Comparison of ENCODE assay signal across 23 mouse cellular contexts in genomic region chr2:79569663-79570062, GRCm38 (mm10).
DNase-seq lines count a peak whose midpoint lies in the region; ATAC-seq lines count a peak whose summit lies in the region.
"Had no signal": no experiment of that assay in that cellular context is flagged by ENCODE, and none has a peak within 500 bp of the region (broad histone marks: within the 10 kb centered on the region; RNA-seq: fewer than 3 reads in every experiment).

No protein-coding gene starts in this region.

- no peak overlapping the region for H3K4me3 ChIP-seq in heart, embryonic 15.5 days
- H3K4me3 ChIP-seq: forebrain, embryonic 10.5 days; hindbrain, embryonic 15.5 days; intestine, embryonic 15.5 days; left cerebral cortex, adult 2 months; limb, embryonic 10.5 days; midbrain, embryonic 13.5 days; stomach, embryonic 15.5 days had no signal

- no peaks in the 10 kb centered on the region for H3K27me3 ChIP-seq in heart, embryonic 15.5 days
- H3K27me3 ChIP-seq: CH12.LX; hindbrain, embryonic 15.5 days; intestine, embryonic 15.5 days; midbrain, embryonic 13.5 days; stomach, embryonic 15.5 days had no signal

- intact Hi-C loops in heart, postnatal 10 days (cut with DNase I): no loop called here
- intact Hi-C loops in left cerebral cortex, postnatal 4 days (cut with DNase I): no loop called here

- H3K9ac ChIP-seq in heart, embryonic 15.5 days: no peak overlapping the region
- H3K9ac ChIP-seq: hindbrain, embryonic 15.5 days; intestine, embryonic 15.5 days; liver, postnatal 0 days; midbrain, embryonic 13.5 days; stomach, embryonic 15.5 days had no signal

- peaks cover 36% of the 10 kb centered on the region for H3K4me1 ChIP-seq in heart, embryonic 15.5 days (replicated peaks)
- H3K4me1 ChIP-seq: hindbrain, embryonic 15.5 days; limb, embryonic 10.5 days; stomach, embryonic 15.5 days had no signal

- no peak for DNase-seq in frontal cortex, adult 2 months (ENCODE audit: extremely low spot score in 1 of 2, low spot score in 1 of 2)
- DNase-seq in heart, adult 8-10 months (ENCODE audit: low spot score): no peak
- DNase-seq in cerebellum, postnatal 10 days: peak; percentile 49 to 51
- DNase-seq in heart, postnatal 10 days: peak; percentile 38 to 42
- no peak for DNase-seq in left cerebral cortex, postnatal 4 days
- DNase-seq in c-Kit-positive CD71-positive TER-119-positive erythroid progenitor cells, embryonic 14.5 days (ENCODE audit: low spot score): no peak
- DNase-seq: adrenal gland, postnatal 36 days; embryo, embryonic 11 days; gastrocnemius, postnatal 10 days; kidney, postnatal 36 days; liver, postnatal 0 days; lung, postnatal 14 days; thymus, adult 2 months had no signal

- H3K9me3 ChIP-seq in heart, embryonic 15.5 days (replicated peaks): no peaks in the 10 kb centered on the region
- H3K9me3 ChIP-seq: forebrain, embryonic 10.5 days; hindbrain, embryonic 15.5 days; intestine, embryonic 15.5 days; limb, embryonic 10.5 days; midbrain, embryonic 13.5 days; stomach, embryonic 15.5 days had no signal

- H3K36me3 ChIP-seq in heart, embryonic 15.5 days: no peaks in the 10 kb centered on the region
- H3K36me3 ChIP-seq: forebrain, embryonic 10.5 days; hindbrain, embryonic 15.5 days; intestine, embryonic 15.5 days; limb, embryonic 10.5 days; midbrain, embryonic 13.5 days; stomach, embryonic 15.5 days had no signal

- ATAC-seq in frontal cortex, adult (ENCODE audit: low TSS enrichment): peak; percentile 53
- no peak; the same call in 1 of the 2 replicates for ATAC-seq in heart, embryonic 15.5 days (replicated peaks; ENCODE audit: insufficient number of reproducible peaks, insufficient read depth, low FRiP score, low read depth)
- ATAC-seq: intestine, embryonic 15.5 days; liver, postnatal 0 days; midbrain, embryonic 13.5 days had no signal

- no peak overlapping the region for H3K4me2 ChIP-seq in heart, embryonic 15.5 days
- H3K4me2 ChIP-seq: hindbrain, embryonic 15.5 days; intestine, embryonic 15.5 days; midbrain, embryonic 13.5 days; stomach, embryonic 15.5 days had no signal

- WGBS in heart, embryonic 15.5 days: 29% methylated on average over 1 of the region's 1 CpGs

- 0 out of 2 replicates have a peak overlapping the region, but pooled peaks have one; percentile 48 for H3K27ac ChIP-seq in heart, embryonic 15.5 days
- H3K27ac ChIP-seq: forebrain, embryonic 10.5 days; hindbrain, embryonic 15.5 days; intestine, embryonic 15.5 days; left cerebral cortex, adult 2 months; limb, embryonic 10.5 days; midbrain, embryonic 13.5 days; stomach, embryonic 15.5 days had no signal

Comparison
In these comparisons a context has a peak if more than half of its experiments do, and no peak if none do; other contexts are left out.
1. DNase-seq: peak in cerebellum, postnatal 10 days (2 of 2) and heart, postnatal 10 days (2 of 2); none in frontal cortex, adult 2 months (0 of 2), heart, adult 8-10 months (single experiment), left cerebral cortex, postnatal 4 days (single experiment) and c-Kit-positive CD71-positive TER-119-positive erythroid progenitor cells, embryonic 14.5 days (single experiment).